In genomic region chr11:72086251-72087046, GRCm38 (mm10) we compare ENCODE assay signal across 8 mouse cellular contexts. TPM values are rescaled to one million over a fixed set of nuclear protein-coding genes. Genes with fewer than 3 reads are reported as not detected.
A peak's percentile ranks its signal among the peaks of the same experiment; 100 is the strongest.
DNase-seq lines count a peak whose midpoint lies in the region; ATAC-seq and TF ChIP-seq lines count a peak whose summit lies in the region.
"Had no signal": no experiment of that assay in that cellular context is flagged by ENCODE, and none has a peak within 500 bp of the region (broad histone marks: within the 10 kb centered on the region; RNA-seq: fewer than 3 reads in every experiment).

No protein-coding gene starts in this region.

- no peaks in the 10 kb centered on the region for H3K9me3 ChIP-seq in forebrain, embryonic 13.5 days (replicated peaks)
- H3K9me3 ChIP-seq in hindbrain, embryonic 11.5 days (ENCODE audit: control insufficient read depth, low read length), result no peaks in the 10 kb centered on the region
- H3K9me3 ChIP-seq in limb, embryonic 14.5 days (ENCODE audit: control insufficient read depth, low read length), result no peaks in the 10 kb centered on the region

- peaks cover 18% of the 10 kb centered on the region for H3K4me1 ChIP-seq in cortical plate, adult 2 months (ENCODE audit: control insufficient read depth, insufficient read depth, low read length)
- H3K4me1 ChIP-seq in forebrain, embryonic 13.5 days, result peaks cover 24% of the 10 kb centered on the region
- no peaks in the 10 kb centered on the region for H3K4me1 ChIP-seq in hindbrain, embryonic 11.5 days (replicated peaks; ENCODE audit: control insufficient read depth, insufficient read depth, low read length)
- H3K4me1 ChIP-seq in limb, embryonic 14.5 days (ENCODE audit: control insufficient read depth, insufficient read depth, low read length), result peaks cover 17% of the 10 kb centered on the region

- no peak for DNase-seq in hindbrain, embryonic 11.5 days (ENCODE audit: low spot score)
- peak; percentile 28 for DNase-seq in limb, embryonic 14.5 days (ENCODE audit: low spot score)
- peak; percentile 70 for DNase-seq in skeletal muscle tissue, adult 2 months (ENCODE audit: low read depth, low spot score)
- no peak for DNase-seq in adrenal gland, adult 8-10 months
- no peak for DNase-seq in thymus, adult 18-20 months

- TF ChIP-seq CTCF in cortical plate, adult 2 months (IDR thresholded peaks at IDR 0.05; ENCODE audit: extremely low read depth, insufficient read depth, low read length), result no peak

- 25% methylated on average over 11 of the region's 11 CpGs for WGBS in forebrain, embryonic 13.5 days
- 58% methylated on average over 11 of the region's 11 CpGs for WGBS in hindbrain, embryonic 11.5 days
- 12% methylated on average over 11 of the region's 11 CpGs for WGBS in limb, embryonic 14.5 days

- H3K27me3 ChIP-seq in forebrain, embryonic 13.5 days, result no peaks in the 10 kb centered on the region
- H3K27me3 ChIP-seq in hindbrain, embryonic 11.5 days (ENCODE audit: control insufficient read depth, insufficient read depth, low read length), result no peaks in the 10 kb centered on the region
- no peaks in the 10 kb centered on the region for H3K27me3 ChIP-seq in limb, embryonic 14.5 days (ENCODE audit: control insufficient read depth, insufficient read depth, low read length)

- no peaks in the 10 kb centered on the region for H3K36me3 ChIP-seq in forebrain, embryonic 13.5 days (ENCODE audit: poor library complexity, severe bottlenecking)
- no peaks in the 10 kb centered on the region for H3K36me3 ChIP-seq in hindbrain, embryonic 11.5 days (ENCODE audit: control insufficient read depth, insufficient read depth, low read length)
- H3K36me3 ChIP-seq in limb, embryonic 14.5 days (ENCODE audit: control insufficient read depth, insufficient read depth, low read length), result no peaks in the 10 kb centered on the region

- TF ChIP-seq POLR2A in cortical plate, adult 2 months (IDR thresholded peaks at IDR 0.05; ENCODE audit: extremely low read depth, insufficient read depth, low read length), result 0 out of 2 replicates have a peak, but pooled peaks have one; percentile 20
- TF ChIP-seq POLR2A in limb, embryonic 14.5 days (IDR thresholded peaks at IDR 0.05; ENCODE audit: borderline replicate concordance, extremely low read depth, insufficient read depth, insufficient read length), result no peak

- no peak overlapping the region for H3K4me3 ChIP-seq in cortical plate, adult 2 months (ENCODE audit: insufficient read depth, low read length)
- no peak overlapping the region for H3K4me3 ChIP-seq in forebrain, embryonic 13.5 days
- no peak overlapping the region for H3K4me3 ChIP-seq in hindbrain, embryonic 11.5 days (ENCODE audit: low read depth, low read length)
- H3K4me3 ChIP-seq in limb, embryonic 14.5 days (replicated peaks; ENCODE audit: low read length), result no peak overlapping the region

- peak overlapping the region; percentile 68 for H3K27ac ChIP-seq in cortical plate, adult 2 months (ENCODE audit: insufficient read depth, low read length)
- H3K27ac ChIP-seq in forebrain, embryonic 13.5 days, result peak overlapping the region; percentile 89
- H3K27ac ChIP-seq in hindbrain, embryonic 11.5 days (ENCODE audit: low read depth, low read length), result peak overlapping the region; percentile 27; the same call in 1 of the 2 replicates
- H3K27ac ChIP-seq in limb, embryonic 14.5 days (replicated peaks; ENCODE audit: low read depth, low read length), result peak overlapping the region; percentile 28
- H3K27ac ChIP-seq: liver, embryonic 14.5 days had no signal

- no peak overlapping the region for H3K9ac ChIP-seq in forebrain, embryonic 13.5 days
- H3K9ac ChIP-seq in hindbrain, embryonic 11.5 days (ENCODE audit: low read depth, low read length), result no peak overlapping the region
- H3K9ac ChIP-seq in limb, embryonic 14.5 days (ENCODE audit: low read depth, low read length, severe bottlenecking), result no peak overlapping the region
- H3K9ac ChIP-seq: liver, embryonic 14.5 days had no signal

- ATAC-seq in forebrain, embryonic 13.5 days, result peak; percentile 89
- ATAC-seq in hindbrain, embryonic 11.5 days (ENCODE audit: low FRiP score), result no peak
- 0 out of 2 replicates have a peak, but pooled peaks have one; percentile 37 for ATAC-seq in limb, embryonic 14.5 days (ENCODE audit: low FRiP score, low read depth)

- H3K4me2 ChIP-seq in forebrain, embryonic 13.5 days, result no peak overlapping the region
- H3K4me2 ChIP-seq in hindbrain, embryonic 11.5 days (replicated peaks; ENCODE audit: low read depth, low read length), result no peak overlapping the region
- no peak overlapping the region for H3K4me2 ChIP-seq in limb, embryonic 14.5 days (replicated peaks; ENCODE audit: low read depth, low read length, severe bottlenecking)

RNA-seq across cellular contexts. Expression of gene Pimreg, which starts 44.6 kb away (rescaled TPM):
- polyA plus RNA-seq in cortical plate, adult 2 months (2012; rRNA removed), result 0.61 and 0.92 TPM in 2 replicates
- polyA plus RNA-seq in forebrain, embryonic 13.5 days (2015; fragmentation: Nextera tagmentation; extraction: Ambion mirVana), result 155 and 171 TPM in 2 replicates
- polyA plus RNA-seq in hindbrain, embryonic 11.5 days (2014; fragmentation: Nextera tagmentation; extraction: Ambion mirVana), result 158 and 171 TPM in 2 replicates
- polyA plus RNA-seq in limb, embryonic 14.5 days (2012; rRNA removed), result 59.1 and 68.2 TPM in 2 replicates
- 87.9 and 88.8 TPM in 2 replicates for polyA plus RNA-seq in limb, embryonic 14.5 days (2014; fragmentation: Nextera tagmentation; extraction: Ambion mirVana)
- 1 to 10 TPM; 1.6 to 4.4 (median 2.1) TPM for total RNA-seq in adrenal gland, adult 8-10 months (2022)

RNA-seq across cellular contexts. Expression of gene Pitpnm3, which starts 49.1 kb away (rescaled TPM):
- 69.5 and 72.8 TPM in 2 replicates for polyA plus RNA-seq in cortical plate, adult 2 months (2012; rRNA removed)
- 0.63 and 0.65 TPM in 2 replicates for polyA plus RNA-seq in forebrain, embryonic 13.5 days (2015; fragmentation: Nextera tagmentation; extraction: Ambion mirVana)
- 0.45 and 0.48 TPM in 2 replicates for polyA plus RNA-seq in hindbrain, embryonic 11.5 days (2014; fragmentation: Nextera tagmentation; extraction: Ambion mirVana)
- polyA plus RNA-seq in limb, embryonic 14.5 days (2012; rRNA removed), result 1.0 and 1.2 TPM in 2 replicates
- 0.28 and 0.40 TPM in 2 replicates for polyA plus RNA-seq in limb, embryonic 14.5 days (2014; fragmentation: Nextera tagmentation; extraction: Ambion mirVana)
- 10 to 100 TPM in 2 of 4 experiments, 1 to 10 TPM in 2; 1.9 to 15.9 (median 8.4) TPM for total RNA-seq in adrenal gland, adult 8-10 months (2022)

RNA-seq across cellular contexts. Expression of gene Aipl1, which starts 49.1 kb away (rescaled TPM):
- 0.04 and 0.06 TPM in 2 replicates for polyA plus RNA-seq in cortical plate, adult 2 months (2012; rRNA removed)
- 0.23 and 0.31 TPM in 2 replicates for polyA plus RNA-seq in forebrain, embryonic 13.5 days (2015; fragmentation: Nextera tagmentation; extraction: Ambion mirVana)
- not detected in 2 replicates for polyA plus RNA-seq in hindbrain, embryonic 11.5 days (2014; fragmentation: Nextera tagmentation; extraction: Ambion mirVana)
- polyA plus RNA-seq in limb, embryonic 14.5 days (2012; rRNA removed), result 0.28 TPM in 2 replicates
- 0.25 TPM in 1 of 2 replicates, not detected in the other for polyA plus RNA-seq in limb, embryonic 14.5 days (2014; fragmentation: Nextera tagmentation; extraction: Ambion mirVana)
- not detected for total RNA-seq in adrenal gland, adult 8-10 months (2022)

Comparison
In these comparisons a context has a peak if more than half of its experiments do, and no peak if none do; other contexts are left out.
1. H3K27ac ChIP-seq: peak in every context shown above with its lines; median percentile 89 in forebrain, embryonic 13.5 days; 68 in cortical plate, adult 2 months; 28 in limb, embryonic 14.5 days; 27 in hindbrain, embryonic 11.5 days.
2. DNase-seq: peak in limb, embryonic 14.5 days (single experiment) and skeletal muscle tissue, adult 2 months (single experiment); none in hindbrain, embryonic 11.5 days (single experiment), adrenal gland, adult 8-10 months (single experiment) and thymus, adult 18-20 months (0 of 2).
3. RNA of gene Pimreg, which starts 44.6 kb away (polyA plus RNA-seq): 158 to 171 TPM in hindbrain, embryonic 11.5 days, 155 to 171 TPM in forebrain, embryonic 13.5 days and 59.1 to 88.8 TPM in limb, embryonic 14.5 days; 0.61 to 0.92 TPM in cortical plate, adult 2 months; every median in the first group is over 10 times any median in the second.
4. RNA of gene Pitpnm3, which starts 49.1 kb away (polyA plus RNA-seq): 69.5 to 72.8 TPM in cortical plate, adult 2 months; 0.28 to 1.2 TPM in limb, embryonic 14.5 days, 0.63 to 0.65 TPM in forebrain, embryonic 13.5 days and 0.45 to 0.48 TPM in hindbrain, embryonic 11.5 days; every median in the first group is over 10 times any median in the second.